Mouse (Mus musculus) liver, embryonic 13.5 days (tissue): ENCODE measurements around the gene Gprc5c. TPM values are rescaled to one million over a fixed set of nuclear protein-coding genes. Genes with fewer than 3 reads are reported as not detected.

Experiments used
- ATAC-seq: fragments of 200-750 bp; cut with Nextera tagmentation; 2 replicates; pipeline ENCODE4 v1.8.0; 2017; ENCODE audit warnings: low read depth, mild to moderate bottlenecking, moderate number of reproducible peaks, moderate library complexity
- DNase-seq: peaks from one replicate; pipeline ENCODE4 v3.0.0; 2022
- H3K27ac ChIP-seq: fragments of 300-500 bp; sonication (generic); 2 replicates; pipeline ENCODE4 v1.5.1; 2015; ENCODE audit warnings: moderate library complexity, mild to moderate bottlenecking, inconsistent platforms
- H3K27me3 ChIP-seq: fragments of 300-500 bp; sonication (generic); 2 replicates; pipeline ENCODE4 v1.6.1; 2015; ENCODE audit warnings: mild to moderate bottlenecking, inconsistent platforms
- H3K36me3 ChIP-seq: fragments of 300-500 bp; sonication (generic); 2 replicates; pipeline ENCODE4 v1.6.1; 2015; ENCODE audit warnings: mild to moderate bottlenecking, inconsistent platforms
- H3K4me1 ChIP-seq: fragments of 300-500 bp; sonication (generic); replicated peaks from 2 replicates; pipeline ENCODE4 v1.6.1; 2015; ENCODE audit warnings: inconsistent platforms
- H3K4me2 ChIP-seq: fragments of 300-500 bp; sonication (generic); 2 replicates; pipeline ENCODE4 v1.6.1; 2015; ENCODE audit warnings: inconsistent platforms, mild to moderate bottlenecking, moderate library complexity
- H3K4me3 ChIP-seq: fragments of 300-500 bp; sonication (generic); replicated peaks from 2 replicates; pipeline ENCODE4 v1.5.1; 2015; ENCODE audit warnings: mild to moderate bottlenecking, inconsistent platforms
- H3K9ac ChIP-seq: fragments of 300-500 bp; sonication (generic); 2 replicates; pipeline ENCODE4 v1.6.1; 2015; ENCODE audit warnings: mild to moderate bottlenecking, inconsistent platforms
- H3K9me3 ChIP-seq: fragments of 300-500 bp; sonication (generic); replicated peaks from 2 replicates; pipeline ENCODE4 v1.6.1; 2016; ENCODE audit warnings: inconsistent platforms
- WGBS: fragments of 180-500 bp; shearing (Covaris S2); methylation state at CpG from one replicate; pipeline ENCODE4 v1.1.7; 2015; ENCODE audit not compliant: insufficient replicate concordance; 5-methylcytosine and 5-hydroxymethylcytosine counted together
- polyA plus RNA-seq: library from polyadenylated mRNA; unstranded; fragments of >200 nt; fragmentation: Nextera tagmentation; extraction: Ambion mirVana; gene quantifications from 2 replicates; pipeline ENCODE4 v1.2.1, GENCODE M21; 2015

The Gprc5c gene
- polyA plus RNA-seq, result 11.3 and 12.8 TPM in 2 replicates

DNA sequence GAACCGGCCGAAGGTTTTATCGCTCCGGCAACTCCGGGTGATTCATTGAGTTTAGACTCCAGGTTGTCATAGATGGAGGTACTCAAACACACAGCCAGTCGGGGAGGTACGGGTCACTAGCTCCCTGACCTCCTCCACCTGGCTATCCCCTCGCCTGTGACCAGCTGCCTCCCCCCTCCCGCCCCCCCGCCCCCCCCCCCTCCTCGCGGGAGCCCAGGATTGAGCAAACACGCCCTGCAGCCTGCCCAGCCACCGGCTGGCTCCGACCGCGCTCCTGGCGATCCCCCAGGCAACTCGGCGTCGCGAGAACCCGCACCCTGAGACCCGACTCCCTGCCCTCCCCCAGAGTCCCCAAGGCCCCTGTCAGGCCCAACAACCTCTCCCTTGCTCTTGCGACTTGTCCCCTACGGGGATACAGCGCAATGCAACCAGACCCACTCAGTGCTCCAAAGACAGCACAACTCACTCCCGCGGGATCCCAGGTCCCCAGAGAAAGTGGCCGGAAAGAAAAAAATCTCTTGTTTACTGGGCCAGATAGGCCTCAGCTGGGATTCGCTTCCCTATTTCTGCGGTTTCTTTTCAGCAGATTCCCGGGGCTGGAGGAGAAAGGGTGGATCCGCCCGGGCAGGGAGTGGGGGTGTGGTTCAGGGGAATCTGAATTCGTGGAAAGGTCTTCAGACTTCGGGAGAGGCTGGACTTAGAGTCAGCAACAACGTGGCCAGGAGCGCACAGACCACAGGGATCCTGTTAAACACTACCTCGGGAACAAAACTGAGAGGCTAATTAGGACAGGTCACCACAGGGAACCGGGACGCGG, at the start of gene Gprc5c:
Gprc5c (plus strand) TSS at position 701 of the 817 bp plus-strand sequence.
- DNase-seq (no peak), ATAC-seq (peak; percentile 44; the same call in 1 of the 2 replicates)
- Histone ChIP-seq H3K27ac (peak within 1 kb of the TSS; percentile 78), H3K9me3 (no peaks in the 10 kb centered on the region), H3K27me3 (peaks cover 68% of the 10 kb centered on the region), H3K4me3 (peak within 1 kb of the TSS; percentile 63), H3K4me1 (peaks cover 35% of the 10 kb centered on the region), H3K9ac (peak within 1 kb of the TSS; percentile 71), H3K4me2 (peak within 1 kb of the TSS; percentile 72), H3K36me3 (no peaks in the 10 kb centered on the region)
- 2% methylated on average over 34 of the region's 43 CpGs for WGBS

DNA sequence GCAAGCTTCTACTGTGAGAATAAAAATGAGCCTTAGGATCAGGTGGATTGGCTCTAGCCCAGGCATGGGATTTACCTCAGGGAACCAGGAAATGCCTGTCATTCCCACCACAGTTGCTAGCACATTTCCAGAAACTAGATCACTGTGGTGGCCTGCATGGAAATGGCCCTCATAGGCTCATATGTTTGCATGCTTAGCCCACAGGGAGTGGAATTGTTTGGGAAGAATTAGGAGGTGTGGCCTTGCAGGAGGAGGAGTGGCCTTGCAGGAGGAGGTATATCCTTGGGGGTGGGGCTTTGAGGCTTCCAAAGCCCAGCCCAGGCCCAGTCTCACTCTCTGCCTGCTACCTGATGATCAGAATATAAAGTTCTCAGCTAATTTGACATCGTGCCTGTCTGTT, 49.0 kb upstream of the Gprc5c start:
- Histone ChIP-seq H3K9ac (no peak overlapping the region), H3K27ac (no peak overlapping the region), H3K9me3 (no peaks in the 10 kb centered on the region), H3K27me3 (no peaks in the 10 kb centered on the region), H3K36me3 (no peaks in the 10 kb centered on the region), H3K4me2 (no peak overlapping the region), H3K4me3 (no peak overlapping the region), H3K4me1 (0 out of 2 replicates have a peak, but pooled peaks cover 12% of the 10 kb centered on the region)
- ATAC-seq (no peak), DNase-seq (no peak)
- 68% methylated on average over 1 of the region's 1 CpGs for WGBS

DNA sequence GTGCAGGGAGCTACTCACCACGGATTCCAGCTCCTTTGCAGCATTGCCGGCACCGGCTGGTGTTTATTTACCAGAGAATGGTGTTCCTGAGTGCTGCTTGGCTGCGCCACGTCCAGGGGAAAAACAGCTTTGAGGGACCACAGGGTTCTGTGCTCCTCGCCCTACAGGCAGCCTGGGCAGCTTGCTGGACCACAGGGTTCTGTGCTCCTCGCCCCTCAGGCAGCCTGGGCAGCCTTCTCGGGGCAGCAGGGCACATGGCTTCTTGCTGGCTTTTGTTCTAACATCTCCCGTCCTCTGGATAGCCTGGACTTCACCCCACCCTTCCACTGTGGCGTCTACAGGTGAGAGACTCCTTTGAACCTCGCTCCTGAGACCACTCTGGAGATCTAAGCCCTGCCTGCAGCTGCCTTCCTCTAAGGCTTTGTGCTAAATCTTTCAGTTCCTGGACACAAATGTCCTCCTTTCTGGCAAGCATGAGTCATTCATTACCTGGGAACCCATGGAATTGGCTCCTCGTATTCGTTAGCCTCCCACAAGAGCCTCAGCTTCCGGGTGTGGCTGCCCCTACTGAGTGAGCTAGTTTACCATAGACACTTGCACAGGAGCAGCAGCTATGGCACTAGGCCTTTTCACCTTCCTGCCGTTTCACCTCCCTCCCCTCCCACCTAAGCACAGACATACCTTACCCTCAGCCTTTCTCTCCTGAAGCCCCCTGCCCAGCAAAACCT, 48.2 kb upstream of the Gprc5c start:
- Histone ChIP-seq H3K27ac (no peak overlapping the region), H3K4me1 (peaks cover 20% of the 10 kb centered on the region; the same call in 1 of the 2 replicates), H3K4me2 (no peak overlapping the region), H3K9me3 (no peaks in the 10 kb centered on the region), H3K27me3 (no peaks in the 10 kb centered on the region), H3K4me3 (no peak overlapping the region), H3K36me3 (no peaks in the 10 kb centered on the region), H3K9ac (no peak overlapping the region)
- no peak for ATAC-seq
- DNase-seq, result no peak
- 52% methylated on average over 15 of the region's 15 CpGs for WGBS

DNA sequence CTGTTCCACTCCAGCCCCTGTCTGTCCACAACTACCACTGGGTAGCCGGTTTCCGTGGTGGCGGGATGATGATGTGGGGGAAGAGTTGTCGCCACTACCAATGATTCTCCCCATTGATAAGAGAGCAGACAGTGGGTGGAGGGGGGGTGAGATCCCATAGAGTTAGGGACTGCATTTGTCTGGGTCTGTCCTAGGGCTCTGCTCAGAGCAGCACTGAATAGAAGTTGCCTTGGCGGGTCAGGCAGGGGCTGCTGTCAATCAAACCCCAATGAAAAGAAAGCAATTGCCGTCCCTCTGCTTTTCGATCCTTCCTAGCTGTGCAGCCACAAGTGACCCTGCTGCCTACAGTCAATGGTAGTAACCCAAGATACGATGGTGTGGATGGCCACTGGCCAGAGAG, 47.0 kb upstream of the Gprc5c start:
- no peak for ATAC-seq
- H3K9ac ChIP-seq, result no peak overlapping the region
- H3K27ac ChIP-seq, result no peak overlapping the region
- no peak for DNase-seq
- H3K27me3 ChIP-seq, result no peaks in the 10 kb centered on the region
- 46% methylated on average over 8 of the region's 8 CpGs for WGBS
- no peaks in the 10 kb centered on the region for H3K9me3 ChIP-seq
- H3K36me3 ChIP-seq, result no peaks in the 10 kb centered on the region
- H3K4me1 ChIP-seq, result peaks cover 20% of the 10 kb centered on the region; the same call in 1 of the 2 replicates
- H3K4me3 ChIP-seq, result no peak overlapping the region
- no peak overlapping the region for H3K4me2 ChIP-seq

DNA sequence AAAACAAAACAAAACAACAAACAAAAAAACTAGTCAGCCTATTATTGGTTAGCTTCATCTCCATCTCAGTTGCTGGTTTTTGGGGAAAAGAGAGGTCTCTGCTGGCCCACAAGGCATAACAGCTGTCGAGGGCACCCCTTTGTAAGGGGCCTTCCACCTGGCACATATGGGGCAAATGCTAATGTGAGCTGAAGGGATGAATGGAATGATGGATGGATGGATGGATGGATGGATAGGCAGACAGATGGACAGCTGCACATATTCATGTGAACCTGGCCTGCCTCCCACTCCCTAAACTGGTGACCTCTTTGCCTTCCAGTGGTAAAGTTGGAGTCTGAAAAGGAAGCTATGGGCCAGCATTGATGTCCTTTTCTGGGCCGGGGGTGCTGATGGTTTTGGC, 43.9 kb upstream of the Gprc5c start:
- no peak overlapping the region for H3K27ac ChIP-seq
- H3K4me2 ChIP-seq, result no peak overlapping the region
- WGBS, result 52% methylated on average over 2 of the region's 2 CpGs
- no peak overlapping the region for H3K9ac ChIP-seq
- peaks cover 27% of the 10 kb centered on the region; the same call in 1 of the 2 replicates for H3K4me1 ChIP-seq
- no peak overlapping the region for H3K4me3 ChIP-seq
- no peak for DNase-seq
- no peaks in the 10 kb centered on the region for H3K27me3 ChIP-seq
- no peak for ATAC-seq
- no peaks in the 10 kb centered on the region for H3K9me3 ChIP-seq
- H3K36me3 ChIP-seq, result no peaks in the 10 kb centered on the region

DNA sequence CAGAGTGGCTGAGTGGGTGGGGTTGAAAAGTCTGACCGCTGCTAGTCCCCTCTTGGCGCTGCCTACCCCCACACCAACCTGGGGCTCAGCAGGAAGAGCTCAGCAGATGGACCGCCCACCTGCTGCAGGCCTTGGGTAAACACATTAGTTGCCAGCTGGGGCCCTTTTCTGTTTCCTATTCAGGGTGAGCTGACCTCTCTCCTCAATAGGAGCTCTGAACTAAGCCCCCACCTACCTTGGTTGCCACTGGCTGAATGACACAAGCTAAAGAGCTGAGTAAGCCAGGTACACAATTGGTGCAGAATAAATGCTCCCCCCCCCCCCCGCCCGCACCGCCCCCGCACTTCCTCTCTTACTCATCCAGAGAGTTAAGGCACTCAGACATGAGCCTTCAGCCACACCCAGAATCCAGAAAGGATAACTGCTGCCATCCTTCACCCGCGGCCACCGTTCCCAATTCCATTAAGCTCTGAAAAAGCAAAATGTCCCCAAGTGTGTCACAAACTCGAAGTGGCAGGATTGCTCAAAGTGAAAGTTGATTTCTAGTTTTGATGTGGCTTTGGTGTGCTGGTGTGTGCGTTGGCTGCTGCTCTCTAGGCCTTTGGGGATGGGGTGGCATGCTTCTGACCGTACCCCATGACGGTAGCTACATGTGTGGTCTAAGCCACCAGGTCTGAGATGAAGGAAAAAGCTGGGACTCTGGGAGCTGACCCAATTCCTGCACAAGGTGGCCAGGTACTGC, 43.1 kb upstream of the Gprc5c start:
- peak; percentile 34; the same call in 1 of the 2 replicates for ATAC-seq
- Histone ChIP-seq H3K4me1 (peaks cover 29% of the 10 kb centered on the region), H3K9me3 (no peaks in the 10 kb centered on the region), H3K9ac (no peak overlapping the region), H3K27me3 (no peaks in the 10 kb centered on the region), H3K4me3 (no peak overlapping the region), H3K4me2 (no peak overlapping the region), H3K36me3 (no peaks in the 10 kb centered on the region), H3K27ac (no peak overlapping the region)
- WGBS, result 32% methylated on average over 14 of the region's 14 CpGs
- DNase-seq, result no peak

DNA sequence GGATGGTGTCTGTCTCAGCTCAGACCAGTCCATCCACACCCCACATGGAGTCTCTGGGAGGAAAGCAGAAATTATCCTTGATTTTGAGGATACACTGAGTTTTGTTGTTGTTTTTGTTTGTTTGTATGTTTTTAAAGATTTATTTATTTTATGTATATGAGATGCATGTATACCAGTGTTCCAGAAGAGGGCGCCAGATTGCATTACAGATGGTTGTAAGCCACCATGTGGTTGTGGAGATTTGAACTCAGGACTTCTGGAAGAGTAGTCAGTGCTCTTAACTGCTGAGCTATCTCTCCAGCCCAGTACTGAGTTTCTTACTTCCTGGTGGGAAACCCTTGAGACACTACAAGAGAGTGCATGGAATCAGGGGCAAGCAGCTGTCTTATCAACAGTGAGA, 41.6 kb upstream of the Gprc5c start:
- H3K27me3 ChIP-seq, result no peaks in the 10 kb centered on the region
- ATAC-seq, result no peak
- peaks cover 28% of the 10 kb centered on the region for H3K4me1 ChIP-seq
- H3K9me3 ChIP-seq, result no peaks in the 10 kb centered on the region
- H3K4me3 ChIP-seq, result no peak overlapping the region
- H3K9ac ChIP-seq, result no peak overlapping the region
- H3K27ac ChIP-seq, result no peak overlapping the region
- WGBS, result 50% methylated on average over 1 of the region's 1 CpGs
- H3K4me2 ChIP-seq, result no peak overlapping the region
- no peaks in the 10 kb centered on the region for H3K36me3 ChIP-seq
- no peak for DNase-seq

DNA sequence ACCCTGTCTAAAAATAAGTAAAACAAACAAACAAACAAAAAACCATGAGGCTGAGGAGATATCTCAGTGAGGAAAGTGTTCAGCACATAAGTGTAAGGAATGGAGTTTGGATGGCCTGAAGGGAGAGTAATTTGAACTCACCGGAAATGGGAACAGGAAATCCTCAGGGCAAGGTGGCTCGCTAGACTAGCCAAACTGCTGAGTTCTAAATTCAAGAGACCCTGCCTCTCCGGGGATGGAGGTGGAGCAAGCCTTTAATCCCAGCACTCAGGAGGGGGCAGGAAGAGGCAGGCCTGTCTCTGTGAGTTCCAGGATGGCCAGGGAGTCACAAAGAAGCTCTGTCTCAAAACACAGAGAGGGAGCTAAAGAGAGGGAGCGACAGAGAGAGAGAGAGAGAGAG, 40.6 kb upstream of the Gprc5c start:
- Histone ChIP-seq H3K36me3 (no peaks in the 10 kb centered on the region), H3K4me2 (no peak overlapping the region), H3K27me3 (no peaks in the 10 kb centered on the region), H3K4me1 (peaks cover 28% of the 10 kb centered on the region), H3K27ac (no peak overlapping the region), H3K9me3 (no peaks in the 10 kb centered on the region), H3K4me3 (no peak overlapping the region), H3K9ac (no peak overlapping the region)
- DNase-seq (no peak), ATAC-seq (no peak)
- 17% methylated on average over 4 of the region's 4 CpGs for WGBS

DNA sequence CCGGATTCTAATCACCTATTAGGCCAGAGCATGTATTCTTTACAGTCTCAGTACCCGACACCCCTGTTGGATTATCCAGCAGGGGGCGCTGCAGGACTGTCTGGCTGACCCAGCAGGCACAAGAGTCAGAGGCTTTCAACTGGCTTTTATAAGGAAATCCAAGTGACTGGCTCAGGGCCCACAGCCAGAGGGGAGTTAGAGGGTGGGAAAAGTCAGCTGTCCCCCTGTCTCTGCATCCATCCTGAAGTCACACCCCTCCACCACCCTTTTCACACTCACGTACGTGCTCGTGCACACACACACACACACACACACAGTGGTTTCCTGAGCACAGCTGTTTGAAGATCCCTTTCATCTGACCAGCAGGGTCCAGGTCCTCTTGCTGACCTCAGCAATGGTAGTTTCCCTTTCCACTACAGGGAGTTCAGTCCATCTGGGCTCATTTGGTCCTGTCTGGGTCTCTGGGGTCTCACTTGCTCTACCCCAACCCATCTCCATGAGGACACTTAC, 38.2 kb upstream of the Gprc5c start:
- 18% methylated on average over 6 of the region's 6 CpGs for WGBS
- peak; percentile 65 for DNase-seq
- Histone ChIP-seq H3K4me1 (peaks cover 13% of the 10 kb centered on the region), H3K4me2 (no peak overlapping the region), H3K27me3 (no peaks in the 10 kb centered on the region), H3K27ac (no peak overlapping the region), H3K4me3 (no peak overlapping the region), H3K9me3 (no peaks in the 10 kb centered on the region), H3K36me3 (no peaks in the 10 kb centered on the region), H3K9ac (no peak overlapping the region)
- peak; percentile 50; the same call in 1 of the 2 replicates for ATAC-seq

DNA sequence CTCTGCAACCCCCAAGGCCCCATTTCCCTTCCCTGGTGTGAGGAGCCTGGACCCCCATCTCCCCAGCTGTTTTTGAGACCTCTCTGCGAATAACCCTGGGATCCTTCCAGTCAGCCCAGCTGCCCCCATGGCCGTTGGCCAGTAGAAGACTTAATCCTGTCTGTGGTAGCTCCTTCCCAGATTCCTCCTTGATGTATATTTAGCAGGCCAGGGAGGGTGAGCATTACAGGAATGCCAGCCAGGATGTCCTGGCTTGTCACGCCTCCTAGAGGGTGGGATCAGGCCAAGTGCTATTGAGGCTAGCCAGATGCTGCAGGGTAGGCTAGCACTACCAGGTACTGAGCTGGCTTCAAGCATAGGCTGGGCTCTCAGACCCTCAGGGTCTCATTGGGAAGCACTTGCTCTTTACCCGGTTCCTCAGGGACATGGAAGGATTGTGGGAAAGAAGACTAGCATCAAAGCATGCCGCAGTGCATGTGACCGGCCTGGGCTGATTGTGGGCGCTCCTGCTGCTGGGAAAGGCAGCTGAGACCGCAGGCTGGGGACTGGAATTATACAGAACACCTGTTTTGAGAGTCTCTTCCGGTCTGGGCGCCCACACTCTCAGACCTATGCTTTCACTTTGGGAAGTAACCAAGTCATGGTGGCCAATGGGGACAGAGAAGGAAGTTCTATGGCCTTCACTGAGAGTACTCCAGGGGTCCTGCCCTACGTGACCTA, 35.9 kb upstream of the Gprc5c start:
- Histone ChIP-seq H3K4me3 (no peak overlapping the region), H3K9ac (no peak overlapping the region), H3K36me3 (no peaks in the 10 kb centered on the region), H3K4me2 (no peak overlapping the region), H3K27ac (no peak overlapping the region), H3K4me1 (peaks cover 8% of the 10 kb centered on the region), H3K27me3 (no peaks in the 10 kb centered on the region), H3K9me3 (no peaks in the 10 kb centered on the region)
- DNase-seq, result no peak
- ATAC-seq, result no peak
- WGBS, result 59% methylated on average over 11 of the region's 11 CpGs
